Mouse (Mus musculus) adrenal gland, adult (tissue): ENCODE data around the gene Ubxn1.

Source experiments
- DNase-seq, 2 experiments: peaks; one replicate each; pipeline ENCODE4 v3.0.0; 2022 to 2023; ENCODE audit warnings: low spot score in 1 of 2; ENCODE audit not compliant: inconsistent age in 2 of 2

The Ubxn1 gene

DNA sequence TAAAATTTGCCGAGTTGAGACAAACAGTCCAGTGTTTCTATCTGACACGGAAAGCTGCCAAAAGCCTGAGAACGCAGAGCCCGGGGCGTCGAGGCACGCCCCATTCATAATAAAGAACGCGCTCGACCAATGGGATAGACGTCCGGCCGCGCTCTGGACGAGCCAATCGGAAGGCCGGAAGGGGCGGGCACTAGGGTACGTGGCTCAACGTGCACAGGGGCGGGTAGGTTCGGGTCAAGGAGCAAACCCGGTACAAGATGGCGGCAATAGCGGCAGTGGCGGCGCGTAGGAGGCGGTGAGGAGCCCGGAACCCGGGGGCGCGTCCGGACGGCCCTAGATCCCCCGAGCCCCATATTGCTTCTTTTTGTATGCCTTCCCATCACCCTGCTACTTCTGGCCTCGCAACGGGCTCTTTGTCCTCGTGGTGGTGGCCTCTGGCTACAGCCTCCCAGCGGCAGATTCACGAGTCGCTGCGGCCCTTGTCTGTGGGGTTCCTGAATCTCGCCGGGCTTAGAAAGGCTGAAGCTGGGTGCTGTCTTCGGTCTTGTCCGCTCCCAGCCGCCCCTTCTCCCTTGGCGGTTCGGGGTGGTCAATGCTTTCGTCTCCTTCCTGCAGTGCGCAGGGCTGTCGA is 26.7 kb downstream of the Ubxn1 start, which contains the start of gene Ganab:
Gene Ganab (plus strand): TSS at position 207 of the 631 bp plus-strand sequence.
- peak; percentile 97 to 98 for DNase-seq

DNA sequence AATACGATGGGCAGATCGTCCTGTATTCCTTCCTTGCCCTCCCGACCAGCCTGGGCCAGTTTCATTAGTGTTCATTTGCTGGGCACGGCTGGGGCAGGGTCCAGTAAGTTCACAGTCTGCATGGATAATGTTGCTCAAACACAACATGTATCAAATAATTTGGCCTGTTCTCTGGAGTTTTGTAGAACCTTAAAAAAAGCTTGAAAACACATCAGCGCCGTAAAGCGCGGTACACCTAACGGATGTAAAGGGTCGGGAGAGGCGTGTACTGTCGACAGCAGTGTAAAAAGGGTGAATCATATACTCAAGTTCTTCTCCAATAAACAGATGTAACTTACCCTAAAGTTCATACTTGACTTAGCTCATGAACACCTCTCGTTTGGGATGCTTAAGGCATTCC is 27.3 kb downstream of the Ubxn1 start:
- DNase-seq = no peak

DNA sequence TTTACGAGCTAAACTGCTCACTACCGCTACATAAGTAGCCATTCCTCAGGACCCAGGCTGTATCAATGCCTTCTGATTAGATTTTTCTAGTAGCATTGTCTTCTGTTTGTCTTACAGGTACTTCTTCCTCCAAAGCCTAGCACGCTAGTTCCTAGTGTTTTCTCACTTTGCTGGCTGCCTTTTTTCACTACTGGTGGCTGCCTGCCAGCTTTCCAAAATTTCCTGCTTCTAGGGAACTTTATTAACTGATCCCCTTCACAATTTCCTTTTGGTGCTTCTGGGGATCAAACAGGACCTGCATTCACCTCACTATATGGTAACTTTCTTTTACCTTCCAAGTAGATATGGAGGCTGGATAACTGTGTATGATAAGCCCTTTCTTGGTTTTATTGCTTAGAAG is 27.8 kb downstream of the Ubxn1 start:
- DNase-seq = peak in 1 of 2 experiments; percentile 51

DNA sequence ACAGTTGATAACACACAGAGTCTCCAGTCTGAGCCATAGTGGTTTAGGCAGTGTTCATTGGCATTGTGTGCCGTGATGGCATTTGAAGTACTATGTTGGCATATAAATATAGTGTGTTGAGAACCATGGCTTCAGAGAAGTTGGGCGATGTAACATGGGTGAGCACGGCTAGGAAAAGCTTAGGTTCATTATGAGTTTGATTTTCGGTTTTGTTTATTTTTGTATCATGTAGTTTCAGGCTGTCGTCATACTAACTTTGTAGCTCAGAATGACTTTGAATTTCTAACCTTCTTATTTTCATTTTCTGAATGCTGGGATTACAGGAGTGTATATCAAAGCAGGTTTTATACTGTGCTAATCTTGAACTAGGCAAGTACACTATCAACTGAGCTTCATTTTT is 32.1 kb downstream of the Ubxn1 start:
- DNase-seq = no peak

DNA sequence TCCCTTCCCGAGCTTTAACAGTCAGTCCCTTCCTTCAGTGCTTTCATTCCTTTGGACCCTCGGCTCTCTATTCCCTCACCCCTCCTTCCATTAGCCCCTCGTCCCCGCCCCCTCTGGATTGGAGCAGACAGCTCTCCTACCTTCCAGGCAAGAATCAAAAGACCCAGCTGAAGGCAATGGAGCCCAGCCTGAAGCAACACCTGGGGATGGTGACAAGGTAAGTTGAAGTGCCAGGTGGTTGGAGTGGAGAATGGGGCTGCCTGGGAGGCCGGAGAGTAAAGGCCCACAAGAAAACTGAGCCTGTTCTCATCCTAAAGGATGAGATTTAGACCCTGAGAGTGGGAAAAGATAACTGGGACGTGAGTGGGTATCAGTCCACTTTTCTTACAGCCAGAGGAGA is 37.2 kb downstream of the Ubxn1 start:
- DNase-seq = no peak

DNA sequence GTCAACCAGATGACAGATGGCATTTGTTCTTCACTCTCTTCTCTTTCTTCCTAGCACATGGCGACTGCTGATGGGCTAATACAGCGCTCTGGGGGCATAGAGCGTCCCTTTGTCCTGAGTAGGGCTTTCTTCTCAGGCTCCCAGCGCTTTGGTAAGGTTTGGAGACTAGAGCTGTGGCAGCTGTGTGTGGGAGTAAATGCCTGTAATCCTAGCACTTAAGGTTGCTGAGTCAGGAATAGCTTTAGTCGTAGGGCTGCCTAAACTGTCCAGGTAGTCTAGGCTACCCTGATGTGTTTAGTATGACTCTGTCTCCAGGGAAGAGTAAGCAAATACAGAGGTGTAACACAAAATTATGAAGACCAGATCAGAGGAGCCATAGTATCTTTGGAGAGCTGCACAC is 40.5 kb downstream of the Ubxn1 start:
- DNase-seq = no peak

DNA sequence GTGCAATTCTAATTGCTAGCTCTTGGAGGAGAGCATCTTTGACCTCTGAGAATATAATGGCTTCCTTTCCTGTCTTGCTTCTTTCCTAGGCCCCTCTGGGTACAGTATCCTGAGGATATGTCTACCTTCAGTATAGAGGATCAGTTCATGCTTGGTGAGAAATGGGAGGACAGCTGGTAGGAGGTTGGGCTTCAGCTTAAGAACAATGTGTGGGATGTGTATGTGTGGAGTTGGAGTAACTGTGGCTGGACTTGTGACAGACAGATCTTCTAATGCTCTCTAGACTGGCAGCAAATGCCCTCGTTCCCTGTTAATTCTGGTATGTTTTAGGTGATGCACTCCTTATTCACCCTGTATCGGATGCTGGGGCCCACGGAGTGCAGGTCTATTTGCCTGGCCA is 42.9 kb downstream of the Ubxn1 start:
- no peak for DNase-seq

DNA sequence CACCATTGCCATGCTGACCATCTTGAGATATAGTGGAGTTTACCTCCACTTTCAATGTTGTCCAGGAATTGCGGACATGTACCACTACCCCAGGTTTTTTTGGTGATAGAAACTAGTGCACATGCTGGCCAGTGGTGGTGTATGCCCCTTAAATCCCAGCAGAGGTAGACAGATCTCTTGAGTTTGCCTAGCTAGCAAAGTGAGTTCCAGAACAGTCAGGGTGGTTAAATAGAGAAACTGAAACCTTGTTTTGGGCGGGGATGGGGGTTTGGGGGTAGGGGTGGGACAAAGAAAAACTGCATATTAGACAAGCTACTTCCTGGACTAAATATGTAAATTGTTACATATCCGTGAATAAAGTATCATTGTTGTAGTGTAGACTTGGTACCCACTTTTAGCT is 47.7 kb downstream of the Ubxn1 start:
- DNase-seq = no peak

DNA sequence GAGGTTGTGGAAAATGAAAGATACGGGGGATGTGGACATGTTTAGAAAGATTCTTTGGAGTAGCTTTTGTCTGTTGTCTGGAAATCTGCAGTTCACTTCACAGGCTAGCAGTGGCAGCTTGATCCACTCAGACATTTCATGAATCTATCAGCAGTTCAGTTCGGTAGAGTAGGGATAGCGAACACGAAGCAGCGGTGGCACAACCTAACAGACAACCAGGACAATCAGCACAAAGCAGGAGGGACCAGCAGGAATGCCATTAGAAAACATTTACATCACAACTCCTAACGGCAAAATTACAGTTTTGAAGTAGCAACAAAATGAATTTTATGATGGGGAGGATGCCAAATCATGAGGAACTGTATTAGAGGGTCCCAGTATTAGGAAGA is 48.4 kb downstream of the Ubxn1 start:
- DNase-seq = no peak

DNA sequence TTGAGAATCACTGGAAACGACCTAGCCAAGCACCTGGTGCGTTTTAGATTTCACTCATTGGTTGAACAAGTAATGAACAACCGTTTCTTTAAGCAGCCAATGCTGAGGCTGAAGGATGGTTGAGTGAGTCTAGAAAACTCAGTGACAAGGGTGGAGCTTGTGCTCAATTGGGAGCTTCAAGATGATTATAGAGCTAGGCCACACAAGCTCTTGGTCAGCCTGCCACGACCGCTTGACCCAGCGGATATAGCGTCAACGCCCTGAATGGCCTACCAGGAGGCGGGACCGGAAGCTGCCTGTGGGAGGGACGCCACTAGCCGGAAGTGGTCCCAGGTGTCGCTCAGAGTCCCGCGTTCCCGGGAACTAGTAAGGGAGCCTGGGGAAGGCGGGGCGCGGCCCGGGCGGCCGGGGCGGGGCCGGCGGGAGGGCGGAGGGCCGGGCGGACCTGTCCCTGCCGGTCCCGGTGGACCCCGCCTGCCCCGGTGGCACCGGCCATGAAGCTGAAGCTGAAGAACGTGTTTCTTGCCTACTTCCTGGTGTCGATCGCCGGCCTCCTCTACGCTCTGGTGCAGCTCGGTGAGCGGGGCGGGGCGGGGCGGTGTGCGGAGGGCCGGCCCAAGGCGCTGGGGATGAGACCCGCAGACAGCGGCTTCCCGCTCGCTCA is 48.9 kb downstream of the Ubxn1 start, which contains the start of gene B3gat3:
Gene B3gat3 (plus strand): TSS at position 302 of the 664 bp plus-strand sequence.
- peak; percentile 98 to 99 for DNase-seq

DNA sequence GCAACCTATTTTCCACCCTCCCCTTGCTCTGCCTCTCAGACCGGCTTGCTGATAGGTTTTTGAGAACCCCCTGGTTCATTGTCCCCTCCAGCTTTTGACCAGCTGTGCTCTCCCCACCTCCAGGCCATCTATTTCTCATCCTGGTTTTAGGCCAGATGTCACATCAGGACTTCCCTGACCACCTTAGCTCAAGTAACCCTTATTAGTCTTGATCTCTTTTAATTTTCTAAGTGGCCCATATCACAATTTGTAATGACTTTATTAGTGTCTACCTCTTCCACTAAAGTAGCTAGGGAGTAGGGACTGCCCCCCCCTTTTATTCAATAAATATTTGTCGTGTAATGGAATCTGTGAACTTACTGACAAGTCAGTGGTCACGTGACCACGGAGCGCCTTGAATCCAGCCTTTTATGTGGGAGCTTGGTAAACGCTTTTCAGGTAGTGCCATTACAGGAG is 49.6 kb downstream of the Ubxn1 start:
- peak; percentile 32 to 85 for DNase-seq

DNA sequence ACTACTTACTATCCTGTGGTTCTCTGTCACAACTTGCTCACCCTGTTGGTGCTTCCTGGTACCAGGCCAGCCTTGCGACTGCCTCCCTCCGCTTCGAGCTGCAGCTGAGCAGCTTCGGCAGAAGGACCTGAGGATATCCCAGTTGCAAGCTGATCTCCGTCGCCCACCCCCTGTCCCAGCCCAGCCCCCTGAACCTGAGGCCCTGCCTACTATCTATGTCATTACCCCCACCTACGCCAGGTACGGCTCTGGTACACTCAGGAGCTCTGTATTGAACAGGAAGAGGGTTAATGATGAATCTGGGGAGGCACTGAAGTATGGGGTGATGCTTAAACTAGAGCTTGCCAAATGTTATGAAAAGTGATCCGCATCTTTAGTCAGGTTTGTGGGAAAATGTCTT is 50.4 kb downstream of the Ubxn1 start:
- peak in 1 of 2 experiments; percentile 17 for DNase-seq
